Mouse (Mus musculus) limb, embryonic 15.5 days (tissue): ENCODE data around the gene Acap2. TPM values are rescaled to one million over a fixed set of nuclear protein-coding genes. Genes with fewer than 3 reads are reported as not detected.

Experiments used
- ATAC-seq: fragments of 200-750 bp; cut with Nextera tagmentation; 2 replicates; pipeline ENCODE4 v1.8.0; 2017; ENCODE audit warnings: low read depth, moderate TSS enrichment; ENCODE audit not compliant: insufficient number of reproducible peaks, low FRiP score, low TSS enrichment
- H3K27ac ChIP-seq: fragments of 300-500 bp; sonication (generic); 2 replicates; pipeline ENCODE4 v1.5.1; 2015; ENCODE audit warnings: moderate library complexity, mild to moderate bottlenecking, inconsistent platforms
- H3K27me3 ChIP-seq: fragments of 300-500 bp; sonication (generic); 2 replicates; pipeline ENCODE4 v1.6.1; 2015; ENCODE audit warnings: inconsistent platforms
- H3K36me3 ChIP-seq: fragments of 300-500 bp; sonication (generic); 2 replicates; pipeline ENCODE4 v1.6.1; 2015; ENCODE audit warnings: inconsistent platforms
- H3K4me1 ChIP-seq: fragments of 300-500 bp; sonication (generic); 2 replicates; pipeline ENCODE4 v1.6.1; 2015; ENCODE audit warnings: inconsistent platforms
- H3K4me2 ChIP-seq: fragments of 300-500 bp; sonication (generic); 2 replicates; pipeline ENCODE4 v1.6.1; 2015; ENCODE audit warnings: mild to moderate bottlenecking, inconsistent platforms
- H3K4me3 ChIP-seq: fragments of 300-500 bp; sonication (generic); 2 replicates; pipeline ENCODE4 v1.5.1; 2015; ENCODE audit warnings: mild to moderate bottlenecking, inconsistent platforms
- H3K9ac ChIP-seq: fragments of 300-500 bp; sonication (generic); 2 replicates; pipeline ENCODE4 v1.6.1; 2015; ENCODE audit warnings: inconsistent platforms
- H3K9me3 ChIP-seq: fragments of 300-500 bp; sonication (generic); 2 replicates; pipeline ENCODE4 v1.6.1; 2016; ENCODE audit warnings: inconsistent platforms
- WGBS: fragments of 180-500 bp; shearing (Covaris S2); methylation state at CpG from one replicate; pipeline ENCODE4 v1.1.7; 2015; 5-methylcytosine and 5-hydroxymethylcytosine counted together
- polyA plus RNA-seq: library from polyadenylated mRNA; unstranded; fragments of >200 nt; fragmentation: Nextera tagmentation; extraction: Ambion mirVana; gene quantifications from 2 replicates; pipeline ENCODE4 v1.2.1, GENCODE M21; 2015

Gene Acap2
- polyA plus RNA-seq, 1 experiment from 2014 or later, result 26.5 TPM

GRCm38 (mm10) chr16:31124991-31125390 lies 76.1 kb downstream of the Acap2 start:
- Histone ChIP-seq H3K27me3 (no peaks in the 10 kb centered on the region), H3K4me2 (no peak overlapping the region), H3K9ac (no peak overlapping the region), H3K36me3 (peaks cover 39% of the 10 kb centered on the region), H3K4me1 (no peaks in the 10 kb centered on the region), H3K27ac (no peak overlapping the region), H3K9me3 (no peaks in the 10 kb centered on the region), H3K4me3 (no peak overlapping the region)
- 76% methylated on average over 5 of the region's 5 CpGs for WGBS
- no peak for ATAC-seq

- Histone ChIP-seq H3K9ac (no peak overlapping the region), H3K4me2 (no peak overlapping the region), H3K9me3 (no peaks in the 10 kb centered on the region), H3K27me3 (no peaks in the 10 kb centered on the region), H3K36me3 (peaks cover 35% of the 10 kb centered on the region), H3K4me1 (no peaks in the 10 kb centered on the region), H3K4me3 (no peak overlapping the region), H3K27ac (no peak overlapping the region)
- 90% methylated on average over 6 of the region's 6 CpGs for WGBS
- ATAC-seq, result no peak
Observed at GRCm38 (mm10) chr16:31121612-31122011, 79.4 kb downstream of the Acap2 start.

GRCm38 (mm10) chr16:31113596-31113995 lies 87.4 kb downstream of the Acap2 start:
- H3K4me3 ChIP-seq, result no peak overlapping the region
- H3K36me3 ChIP-seq, result peaks cover 61% of the 10 kb centered on the region
- H3K27ac ChIP-seq, result no peak overlapping the region
- ATAC-seq, result no peak
- no peaks in the 10 kb centered on the region for H3K4me1 ChIP-seq
- no peak overlapping the region for H3K4me2 ChIP-seq
- no peak overlapping the region for H3K9ac ChIP-seq
- H3K27me3 ChIP-seq, result no peaks in the 10 kb centered on the region
- H3K9me3 ChIP-seq, result no peaks in the 10 kb centered on the region

- Histone ChIP-seq H3K9ac (no peak overlapping the region), H3K9me3 (no peaks in the 10 kb centered on the region), H3K4me2 (no peak overlapping the region), H3K4me1 (no peaks in the 10 kb centered on the region), H3K27me3 (no peaks in the 10 kb centered on the region), H3K27ac (no peak overlapping the region), H3K4me3 (no peak overlapping the region), H3K36me3 (peaks cover 49% of the 10 kb centered on the region)
- 61% methylated on average over 2 of the region's 2 CpGs for WGBS
- no peak for ATAC-seq
Observed at GRCm38 (mm10) chr16:31101352-31101751, 99.7 kb downstream of the Acap2 start.

- no peak overlapping the region for H3K9ac ChIP-seq
- no peak for ATAC-seq
- H3K36me3 ChIP-seq, result peaks cover 49% of the 10 kb centered on the region
- no peak overlapping the region for H3K4me3 ChIP-seq
- H3K9me3 ChIP-seq, result no peaks in the 10 kb centered on the region
- no peak overlapping the region for H3K27ac ChIP-seq
- no peak overlapping the region for H3K4me2 ChIP-seq
- H3K27me3 ChIP-seq, result no peaks in the 10 kb centered on the region
- H3K4me1 ChIP-seq, result no peaks in the 10 kb centered on the region
- WGBS, result 86% methylated on average over 1 of the region's 1 CpGs
Observed at GRCm38 (mm10) chr16:31099906-31100305, 101.1 kb downstream of the Acap2 start.

GRCm38 (mm10) chr16:31094036-31094435 lies 107.0 kb downstream of the Acap2 start:
- ATAC-seq, result no peak
- WGBS, result 85% methylated on average over 6 of the region's 6 CpGs
- H3K9ac ChIP-seq, result no peak overlapping the region
- no peak overlapping the region for H3K4me3 ChIP-seq
- H3K27me3 ChIP-seq, result no peaks in the 10 kb centered on the region
- H3K4me2 ChIP-seq, result no peak overlapping the region
- H3K4me1 ChIP-seq, result no peaks in the 10 kb centered on the region
- H3K9me3 ChIP-seq, result no peaks in the 10 kb centered on the region
- no peak overlapping the region for H3K27ac ChIP-seq
- H3K36me3 ChIP-seq, result peaks cover 14% of the 10 kb centered on the region

GRCm38 (mm10) chr16:31093186-31093585 lies 107.9 kb downstream of the Acap2 start:
- H3K4me1 ChIP-seq, result no peaks in the 10 kb centered on the region
- no peaks in the 10 kb centered on the region for H3K9me3 ChIP-seq
- H3K36me3 ChIP-seq, result peaks cover 12% of the 10 kb centered on the region
- H3K27me3 ChIP-seq, result no peaks in the 10 kb centered on the region
- 69% methylated on average over 9 of the region's 9 CpGs for WGBS
- no peak for ATAC-seq
- no peak overlapping the region for H3K4me3 ChIP-seq
- H3K4me2 ChIP-seq, result no peak overlapping the region
- H3K27ac ChIP-seq, result no peak overlapping the region
- no peak overlapping the region for H3K9ac ChIP-seq

GRCm38 (mm10) chr16:31081891-31082290 lies 119.2 kb downstream of the Acap2 start:
- WGBS, result 74% methylated on average over 6 of the region's 6 CpGs
- peak overlapping the region; percentile 98; the same call in 1 of the 2 replicates for H3K4me2 ChIP-seq
- no peak overlapping the region for H3K4me3 ChIP-seq

GRCm38 (mm10) chr16:31081125-31081664 lies 119.8 kb downstream of the Acap2 start, which contains the start of gene Xxylt1:
TSS of gene Xxylt1 (minus strand) at chr16:31081432.
- Histone ChIP-seq H3K27ac (peak within 1 kb of the TSS; percentile 95), H3K36me3 (peaks cover 3% of the 10 kb centered on the region; the same call in 1 of the 2 replicates), H3K9ac (peak within 1 kb of the TSS; percentile 66), H3K27me3 (no peaks in the 10 kb centered on the region), H3K4me2 (peak within 1 kb of the TSS; percentile 98), H3K4me1 (peaks cover 9% of the 10 kb centered on the region; the same call in 1 of the 2 replicates), H3K4me3 (peak within 1 kb of the TSS; percentile 84), H3K9me3 (no peaks in the 10 kb centered on the region)
- peak; percentile 98 for ATAC-seq
- under 1% methylated on average over 48 of the region's 54 CpGs for WGBS

More at GRCm38 (mm10) chr16:31081891-31082290, 119.2 kb downstream of the Acap2 start:
- Histone ChIP-seq H3K36me3 (peaks cover 3% of the 10 kb centered on the region; the same call in 1 of the 2 replicates), H3K9ac (no peak overlapping the region), H3K27ac (no peak overlapping the region), H3K9me3 (no peaks in the 10 kb centered on the region), H3K27me3 (no peaks in the 10 kb centered on the region), H3K4me1 (peaks cover 9% of the 10 kb centered on the region; the same call in 1 of the 2 replicates)
- ATAC-seq, result no peak

GRCm38 (mm10) chr16:31080573-31081051 lies 120.4 kb downstream of the Acap2 start:
- H3K4me2 ChIP-seq, result peak overlapping the region; percentile 98
- peaks cover 3% of the 10 kb centered on the region; the same call in 1 of the 2 replicates for H3K36me3 ChIP-seq
- H3K27ac ChIP-seq, result peak overlapping the region; percentile 95
- H3K9me3 ChIP-seq, result no peaks in the 10 kb centered on the region
- H3K9ac ChIP-seq, result peak overlapping the region; percentile 66
- H3K27me3 ChIP-seq, result no peaks in the 10 kb centered on the region
- WGBS, result under 1% methylated on average over 36 of the region's 36 CpGs
- peak; percentile 74 for ATAC-seq
- peak overlapping the region; percentile 84 for H3K4me3 ChIP-seq
- peaks cover 9% of the 10 kb centered on the region; the same call in 1 of the 2 replicates for H3K4me1 ChIP-seq

- no peaks in the 10 kb centered on the region for H3K9me3 ChIP-seq
- H3K27ac ChIP-seq, result no peak overlapping the region
- ATAC-seq, result no peak
- peaks cover 3% of the 10 kb centered on the region; the same call in 1 of the 2 replicates for H3K36me3 ChIP-seq
- H3K4me3 ChIP-seq, result no peak overlapping the region
- peaks cover 14% of the 10 kb centered on the region; the same call in 1 of the 2 replicates for H3K4me1 ChIP-seq
- H3K4me2 ChIP-seq, result no peak overlapping the region
- no peak overlapping the region for H3K9ac ChIP-seq
- H3K27me3 ChIP-seq, result no peaks in the 10 kb centered on the region
- WGBS, result 95% methylated on average over 5 of the region's 5 CpGs
Observed at GRCm38 (mm10) chr16:31077396-31077795, 123.6 kb downstream of the Acap2 start.

- no peak for ATAC-seq
- WGBS, result 73% methylated on average over 8 of the region's 8 CpGs
- H3K27ac ChIP-seq, result no peak overlapping the region
- no peak overlapping the region for H3K9ac ChIP-seq
- H3K4me2 ChIP-seq, result no peak overlapping the region
- peaks cover 3% of the 10 kb centered on the region; the same call in 1 of the 2 replicates for H3K36me3 ChIP-seq
- H3K4me1 ChIP-seq, result peaks cover 13% of the 10 kb centered on the region; the same call in 1 of the 2 replicates
- no peaks in the 10 kb centered on the region for H3K9me3 ChIP-seq
- H3K4me3 ChIP-seq, result no peak overlapping the region
- no peaks in the 10 kb centered on the region for H3K27me3 ChIP-seq
Observed at GRCm38 (mm10) chr16:31076436-31076835, 124.6 kb downstream of the Acap2 start.
